Mouse (Mus musculus): ENCODE results near the gene Ddx25. TPM values are rescaled to one million over a fixed set of nuclear protein-coding genes. Genes with fewer than 3 reads are reported as not detected.

Ddx25 gene
- total RNA-seq, 4 experiments from 2014 or later: 1.2 to 2.0 (median 1.3) TPM

DNA sequence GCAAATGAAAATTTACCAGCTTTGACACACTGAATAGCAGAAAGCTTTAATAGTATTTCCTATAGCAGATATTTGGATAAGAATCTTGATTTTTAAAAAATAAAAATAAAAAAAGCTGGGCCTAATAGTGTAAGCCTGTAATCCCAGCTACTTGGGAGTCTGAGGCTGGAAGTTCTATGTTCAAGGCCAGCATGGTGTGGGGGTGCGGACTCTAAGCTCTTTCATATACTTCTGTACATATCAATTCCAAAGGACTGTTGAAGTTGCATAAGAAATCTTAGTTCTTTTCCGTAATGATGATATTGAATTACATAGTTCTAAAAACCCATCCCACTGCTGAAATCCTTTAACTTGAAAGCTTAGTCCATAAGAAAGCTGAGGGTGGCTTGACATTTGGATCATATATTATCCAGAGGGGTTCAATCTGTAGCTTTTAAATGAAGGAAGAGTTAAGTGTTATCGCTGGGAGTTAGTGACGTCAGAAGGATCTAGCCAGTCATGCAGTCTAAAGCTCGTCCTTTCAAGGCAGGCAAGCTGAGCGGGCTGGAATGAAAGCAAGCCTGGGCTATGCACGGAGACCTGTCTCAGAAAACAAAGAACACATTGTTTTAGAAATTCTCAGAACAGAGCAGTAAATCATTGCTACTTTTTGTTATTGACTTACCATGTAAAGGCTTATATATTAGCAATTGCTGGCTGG, 65.1 kb downstream of the Ddx25 start:
- no peak for DNase-seq

DNA sequence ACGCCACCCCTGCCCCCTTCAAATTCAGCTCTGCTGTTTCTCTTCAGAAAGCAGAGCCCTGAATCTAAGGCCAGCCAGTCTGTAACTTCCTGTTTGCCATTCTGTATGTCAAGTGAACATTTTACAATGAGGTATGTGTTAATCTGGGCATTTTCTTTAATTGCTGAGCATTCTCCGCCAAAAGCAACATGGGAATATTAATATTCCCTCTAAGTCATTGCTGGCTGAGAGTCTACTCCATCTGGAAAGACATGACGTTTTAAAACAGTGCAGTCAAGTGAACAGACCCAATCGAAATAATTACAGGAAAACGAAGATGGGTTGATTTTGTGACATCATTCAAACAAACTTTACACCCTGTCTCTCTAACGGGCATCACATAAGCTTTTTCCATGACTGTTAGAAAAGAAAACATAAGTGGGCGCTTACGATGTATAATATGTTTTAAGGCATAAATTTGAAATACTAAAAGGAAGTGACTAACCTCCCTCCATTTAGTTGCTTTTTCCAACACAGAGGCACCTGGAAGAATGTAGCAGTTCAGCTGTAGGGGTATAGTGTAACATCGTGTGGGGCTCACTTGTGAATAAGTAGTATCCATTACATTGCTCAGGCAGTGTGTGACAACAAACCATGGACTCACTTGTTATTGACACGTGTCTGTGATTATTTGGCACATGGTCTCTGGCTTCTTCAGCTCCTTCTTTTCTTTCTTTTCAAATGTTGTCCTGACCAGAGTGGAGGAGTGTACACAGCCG, 67.0 kb downstream of the Ddx25 start:
- no peak for DNase-seq

DNA sequence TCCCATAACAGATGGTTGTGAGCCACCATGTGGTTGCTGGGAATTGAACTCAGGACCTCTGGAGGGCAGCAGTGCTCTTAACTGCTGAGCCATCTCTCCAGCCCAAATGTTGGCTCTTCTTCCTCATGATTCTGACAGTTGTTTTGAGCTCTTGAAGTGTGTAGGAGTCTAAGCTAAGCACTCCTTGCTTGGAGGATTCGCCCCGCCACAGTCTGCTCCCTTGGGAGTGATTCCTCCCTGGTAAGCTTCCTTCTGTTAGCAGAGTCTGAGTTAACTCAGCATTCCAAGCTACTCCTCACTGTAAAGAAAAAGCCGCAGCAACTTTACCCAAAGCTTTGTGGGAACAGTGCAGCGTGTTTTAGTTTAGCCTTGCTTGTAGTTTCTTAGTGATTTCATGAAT, 69.8 kb downstream of the Ddx25 start:
- no peak for DNase-seq

Other genes starting within 250 kb of the Ddx25 start
- 10 to 100 TPM; 11.2 to 15.8 (median 12.5) TPM for gene Cdon, start 137.4 kb downstream of the Ddx25 start, total RNA-seq (2022)
- not detected for gene Gm1113, start 40.3 kb downstream of the Ddx25 start, total RNA-seq (2022)
- 10 to 100 TPM; 12.5 to 15.0 (median 14.5) TPM for gene Pus3, start 67 bp upstream of the Ddx25 start, total RNA-seq (2022)
- under 1 TPM in 3 of 4 experiments, not detected in 1; 0.17 to 0.46 (median 0.30) TPM for gene Pate2, start 11.8 kb upstream of the Ddx25 start, total RNA-seq (2022)
- 1 to 10 TPM; 4.2 to 4.8 (median 4.6) TPM for gene Hyls1, start 11.9 kb upstream of the Ddx25 start, total RNA-seq (2022)
- not detected for gene Pate4, start 53.4 kb upstream of the Ddx25 start, total RNA-seq (2022)
- not detected for gene Pate3, start 89.7 kb upstream of the Ddx25 start, total RNA-seq (2022)
- not detected for gene Pate1, start 128.9 kb upstream of the Ddx25 start, total RNA-seq (2022)
- gene Gm17677, start 182.5 kb upstream of the Ddx25 start, total RNA-seq (2022): not detected
- gene Gm17727, start 219.6 kb upstream of the Ddx25 start, total RNA-seq (2022): not detected
- gene Gm27235, start 231.6 kb upstream of the Ddx25 start, total RNA-seq (2022): not detected
- gene D730048I06Rik, start 231.6 kb upstream of the Ddx25 start, total RNA-seq (2022): not detected